Mouse (Mus musculus): ENCODE data around the gene Akr1e1. TPM values are rescaled to one million over a fixed set of nuclear protein-coding genes. Genes with fewer than 3 reads are reported as not detected.

The Akr1e1 gene
- 11.3 and 13.6 TPM in 2 replicates for polyA plus RNA-seq (2012; rRNA removed)

DNA sequence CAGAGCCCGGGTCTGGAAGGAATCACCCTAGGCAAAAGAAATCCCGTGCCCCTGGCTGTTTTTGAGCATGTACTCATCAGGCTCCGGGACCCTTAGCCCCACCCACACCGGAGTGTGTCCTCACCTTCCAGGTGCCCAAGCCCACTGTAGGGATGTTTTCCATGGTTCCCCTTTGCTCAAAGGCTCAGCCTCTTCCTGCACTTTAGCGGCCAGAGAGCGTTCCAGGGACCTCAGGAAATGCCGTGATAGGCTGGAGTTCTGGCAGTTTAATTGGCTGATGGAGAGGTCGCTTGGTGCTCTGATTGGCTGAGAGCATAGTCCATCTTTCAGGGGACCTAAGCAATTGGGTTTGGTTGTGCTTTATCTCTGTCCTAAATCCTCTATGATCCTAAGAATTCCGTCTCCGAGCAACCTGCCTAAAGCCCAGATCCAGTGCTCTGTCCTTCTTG, at the start of gene Akr1e1:
TSS of gene Akr1e1 (minus strand) at position 214 of the 449 bp plus-strand sequence.
- Histone ChIP-seq H3K4me3 (ENCODE audit: control insufficient read depth, low read depth, low read length) (peak within 1 kb of the TSS; percentile 97), H3K36me3 (ENCODE audit: control insufficient read depth, insufficient read depth, low read length) (no peaks in the 10 kb centered on the region), H3K27ac (ENCODE audit: control insufficient read depth, insufficient read depth, low read depth, low read length) (peak within 1 kb of the TSS; percentile 87), H3K4me1 (ENCODE audit: control insufficient read depth, insufficient read depth, low read length) (peaks cover 5% of the 10 kb centered on the region; the same call in 1 of the 2 replicates), H3K27me3 (ENCODE audit: control insufficient read depth, insufficient read depth, low read length) (no peaks in the 10 kb centered on the region)
- TF ChIP-seq CTCF (IDR thresholded peaks at IDR 0.05; ENCODE audit: control insufficient read depth, insufficient read depth, insufficient replicate concordance, low read depth, low read length) (no peak), POLR2A (IDR thresholded peaks at IDR 0.05; ENCODE audit: control insufficient read depth, low read depth, low read length) (peak; percentile 81)

DNA sequence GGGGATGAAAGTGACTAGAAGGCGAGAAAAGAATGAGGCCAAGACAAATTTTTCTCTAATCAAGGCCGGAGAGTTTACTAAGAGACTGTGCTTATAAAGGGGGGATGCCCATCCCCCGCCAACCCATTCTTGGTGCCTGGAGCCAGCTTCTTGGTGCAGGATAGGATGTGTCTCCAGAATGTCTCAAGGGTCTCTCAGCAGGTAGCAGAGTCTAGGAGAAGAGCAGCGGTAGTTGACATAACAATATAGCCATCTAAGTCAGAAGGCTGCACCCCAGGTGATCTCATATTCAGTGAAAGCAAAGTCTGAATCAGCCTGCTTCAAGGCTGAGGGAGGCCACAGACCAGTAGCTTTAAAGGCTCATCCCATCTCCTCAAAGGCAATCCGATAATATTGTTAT, 49.4 kb upstream of the Akr1e1 start:
- Histone ChIP-seq H3K4me3 (ENCODE audit: control insufficient read depth, low read depth, low read length) (no peak overlapping the region), H3K36me3 (ENCODE audit: control insufficient read depth, insufficient read depth, low read length) (no peaks in the 10 kb centered on the region), H3K4me1 (ENCODE audit: control insufficient read depth, insufficient read depth, low read length) (no peaks in the 10 kb centered on the region), H3K27me3 (ENCODE audit: control insufficient read depth, insufficient read depth, low read length) (no peaks in the 10 kb centered on the region), H3K27ac (ENCODE audit: control insufficient read depth, insufficient read depth, low read depth, low read length) (no peak overlapping the region)
- no peak for TF ChIP-seq CTCF (IDR thresholded peaks at IDR 0.05; ENCODE audit: control insufficient read depth, insufficient read depth, insufficient replicate concordance, low read depth, low read length)
- no peak for TF ChIP-seq POLR2A (IDR thresholded peaks at IDR 0.05; ENCODE audit: control insufficient read depth, low read depth, low read length)

DNA sequence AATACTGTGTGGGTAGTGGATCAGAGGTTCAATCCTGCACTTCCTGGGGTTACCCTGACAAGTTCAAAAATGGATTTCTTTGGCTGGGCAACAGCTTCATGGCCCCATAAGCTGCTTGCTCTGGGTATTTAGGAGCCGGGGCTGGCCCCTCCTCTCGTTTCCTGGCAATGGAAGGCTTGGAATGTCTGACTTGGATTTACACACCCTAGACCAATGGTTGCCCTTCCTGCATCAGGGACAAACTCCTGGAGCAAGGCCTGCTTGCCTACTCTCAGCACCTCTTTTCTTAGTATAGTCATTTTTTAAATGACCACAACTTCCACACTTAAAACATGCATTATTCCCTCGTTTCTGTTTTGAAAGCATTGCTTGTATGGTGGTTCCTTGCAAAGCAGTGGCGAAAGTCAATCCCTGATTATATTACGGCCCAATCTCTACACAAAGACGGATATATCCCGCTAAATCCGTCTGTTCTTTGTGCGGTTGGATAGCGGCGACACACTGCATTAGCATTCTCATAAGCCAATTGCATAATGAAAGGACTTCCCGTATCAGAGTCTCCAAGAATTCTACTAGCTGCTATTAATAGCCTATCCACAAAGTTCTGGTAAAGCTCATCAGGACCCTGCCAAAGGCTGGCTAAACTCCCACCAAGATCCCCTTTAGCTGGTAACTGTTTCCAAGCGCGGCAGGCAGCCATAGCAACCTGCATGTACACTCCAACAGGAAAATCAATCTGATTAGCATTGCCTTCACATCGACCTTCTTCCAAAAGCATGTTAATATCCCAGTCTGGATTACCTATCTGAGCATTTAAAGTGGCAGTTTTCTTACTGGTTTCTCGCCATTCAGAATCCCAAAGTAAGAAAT, 47.5 kb upstream of the Akr1e1 start:
- TF ChIP-seq CTCF (IDR thresholded peaks at IDR 0.05; ENCODE audit: control insufficient read depth, insufficient read depth, insufficient replicate concordance, low read depth, low read length) (no peak), POLR2A (IDR thresholded peaks at IDR 0.05; ENCODE audit: control insufficient read depth, low read depth, low read length) (no peak)
- Histone ChIP-seq H3K27me3 (ENCODE audit: control insufficient read depth, insufficient read depth, low read length) (no peaks in the 10 kb centered on the region), H3K27ac (ENCODE audit: control insufficient read depth, insufficient read depth, low read depth, low read length) (no peak overlapping the region), H3K36me3 (ENCODE audit: control insufficient read depth, insufficient read depth, low read length) (no peaks in the 10 kb centered on the region), H3K4me3 (ENCODE audit: control insufficient read depth, low read depth, low read length) (no peak overlapping the region), H3K4me1 (ENCODE audit: control insufficient read depth, insufficient read depth, low read length) (no peaks in the 10 kb centered on the region)

DNA sequence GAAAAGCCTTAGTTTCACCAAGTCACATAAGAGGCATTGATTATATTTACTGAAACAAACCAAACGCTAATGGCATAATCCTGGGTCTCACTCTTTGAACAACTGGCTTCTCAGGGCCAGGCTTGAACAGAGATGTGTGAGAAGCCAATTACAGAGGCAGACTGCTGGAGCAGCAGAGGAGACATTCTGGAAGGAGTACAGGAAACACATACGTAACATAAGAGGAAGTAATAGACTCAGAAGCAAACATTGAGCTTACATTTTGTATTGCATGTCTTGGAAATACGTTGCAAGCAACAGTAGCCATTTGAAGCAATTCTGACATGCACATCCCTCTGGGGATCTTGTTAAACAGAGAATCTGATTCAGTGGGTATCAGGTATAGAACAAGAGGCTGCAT, 41.2 kb upstream of the Akr1e1 start:
- Histone ChIP-seq H3K27ac (ENCODE audit: control insufficient read depth, insufficient read depth, low read depth, low read length) (no peak overlapping the region), H3K4me1 (ENCODE audit: control insufficient read depth, insufficient read depth, low read length) (no peaks in the 10 kb centered on the region), H3K27me3 (ENCODE audit: control insufficient read depth, insufficient read depth, low read length) (no peaks in the 10 kb centered on the region), H3K36me3 (ENCODE audit: control insufficient read depth, insufficient read depth, low read length) (no peaks in the 10 kb centered on the region), H3K4me3 (ENCODE audit: control insufficient read depth, low read depth, low read length) (no peak overlapping the region)
- no peak for TF ChIP-seq POLR2A (IDR thresholded peaks at IDR 0.05; ENCODE audit: control insufficient read depth, low read depth, low read length)
- TF ChIP-seq CTCF (IDR thresholded peaks at IDR 0.05; ENCODE audit: control insufficient read depth, insufficient read depth, insufficient replicate concordance, low read depth, low read length) = no peak

DNA sequence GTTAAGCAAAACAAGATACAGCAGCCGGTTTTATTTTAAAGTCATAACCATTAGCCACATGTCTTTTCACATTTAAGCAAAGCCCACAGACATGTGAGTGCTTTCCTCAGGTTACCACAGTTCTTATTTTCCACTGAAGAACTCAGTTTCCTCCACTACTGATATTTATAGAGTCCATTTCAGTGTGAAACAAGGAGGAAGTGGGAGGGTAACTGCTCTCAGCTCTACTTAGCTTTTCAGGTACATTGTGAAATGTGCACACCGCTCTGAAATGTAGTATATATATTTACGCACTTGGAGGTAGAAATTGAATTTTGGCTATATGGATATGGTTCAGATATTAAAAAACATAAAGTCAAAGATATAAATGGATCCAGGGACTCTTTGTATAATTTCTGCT, 36.3 kb upstream of the Akr1e1 start:
- Histone ChIP-seq H3K36me3 (ENCODE audit: control insufficient read depth, insufficient read depth, low read length) (no peaks in the 10 kb centered on the region), H3K27me3 (ENCODE audit: control insufficient read depth, insufficient read depth, low read length) (no peaks in the 10 kb centered on the region)
- TF ChIP-seq CTCF (IDR thresholded peaks at IDR 0.05; ENCODE audit: control insufficient read depth, insufficient read depth, insufficient replicate concordance, low read depth, low read length) = no peak
- no peak for TF ChIP-seq POLR2A (IDR thresholded peaks at IDR 0.05; ENCODE audit: control insufficient read depth, low read depth, low read length)

DNA sequence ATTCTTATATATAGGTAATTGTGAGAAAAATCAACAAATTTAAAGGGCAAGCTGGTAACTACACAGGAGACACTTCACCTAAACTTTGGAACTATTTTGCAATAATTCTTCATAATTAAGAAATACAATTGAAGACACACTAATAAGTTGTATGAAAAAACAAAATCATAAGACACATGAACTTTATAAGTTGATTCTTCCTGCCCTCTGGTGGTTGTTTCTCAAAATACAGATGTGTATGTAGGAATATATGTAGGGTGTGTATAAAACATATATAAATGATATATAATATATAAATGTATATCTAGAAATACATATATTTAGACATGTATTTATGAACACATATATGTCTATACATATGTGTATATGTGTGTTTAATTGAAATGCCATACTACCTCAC, 1.9 kb upstream of the Akr1e1 start:
- no peaks in the 10 kb centered on the region for H3K36me3 ChIP-seq (ENCODE audit: control insufficient read depth, insufficient read depth, low read length)
- H3K27ac ChIP-seq (ENCODE audit: control insufficient read depth, insufficient read depth, low read depth, low read length) = no peak overlapping the region
- no peak for TF ChIP-seq CTCF (IDR thresholded peaks at IDR 0.05; ENCODE audit: control insufficient read depth, insufficient read depth, insufficient replicate concordance, low read depth, low read length)
- no peak for TF ChIP-seq POLR2A (IDR thresholded peaks at IDR 0.05; ENCODE audit: control insufficient read depth, low read depth, low read length)
- no peaks in the 10 kb centered on the region for H3K27me3 ChIP-seq (ENCODE audit: control insufficient read depth, insufficient read depth, low read length)
- no peak overlapping the region for H3K4me3 ChIP-seq (ENCODE audit: control insufficient read depth, low read depth, low read length)
- H3K4me1 ChIP-seq (ENCODE audit: control insufficient read depth, insufficient read depth, low read length) = peaks cover 5% of the 10 kb centered on the region; the same call in 1 of the 2 replicates

More for the DNA sequence above, 36.3 kb upstream of the Akr1e1 start:
- H3K27ac ChIP-seq (ENCODE audit: control insufficient read depth, insufficient read depth, low read depth, low read length) = no peak overlapping the region
- H3K4me1 ChIP-seq (ENCODE audit: control insufficient read depth, insufficient read depth, low read length) = no peaks in the 10 kb centered on the region
- H3K4me3 ChIP-seq (ENCODE audit: control insufficient read depth, low read depth, low read length) = no peak overlapping the region

DNA sequence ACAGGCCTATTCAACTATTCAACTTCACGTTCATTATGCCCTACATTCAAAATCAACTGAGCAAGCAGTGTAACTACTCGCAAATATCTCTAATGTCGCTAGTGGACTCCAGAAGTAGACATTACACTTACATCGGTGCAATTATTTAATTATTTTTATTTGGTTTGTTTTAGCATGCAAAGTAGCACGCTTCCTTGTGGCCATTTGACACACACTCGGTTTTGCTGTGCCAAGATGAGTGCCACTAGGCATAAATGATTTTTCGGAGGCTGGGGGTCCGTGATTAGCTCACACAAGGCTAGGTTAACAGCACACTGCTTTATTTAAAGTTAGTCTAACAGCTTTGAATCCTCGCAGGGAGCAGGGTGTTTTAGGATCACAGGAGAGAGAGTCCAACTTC, 444 bp downstream of the Akr1e1 start:
- H3K4me1 ChIP-seq (ENCODE audit: control insufficient read depth, insufficient read depth, low read length) = peaks cover 5% of the 10 kb centered on the region; the same call in 1 of the 2 replicates
- H3K27me3 ChIP-seq (ENCODE audit: control insufficient read depth, insufficient read depth, low read length) = no peaks in the 10 kb centered on the region
- H3K36me3 ChIP-seq (ENCODE audit: control insufficient read depth, insufficient read depth, low read length) = no peaks in the 10 kb centered on the region
- peak overlapping the region; percentile 87 for H3K27ac ChIP-seq (ENCODE audit: control insufficient read depth, insufficient read depth, low read depth, low read length)
- peak overlapping the region; percentile 97 for H3K4me3 ChIP-seq (ENCODE audit: control insufficient read depth, low read depth, low read length)
- TF ChIP-seq CTCF (IDR thresholded peaks at IDR 0.05; ENCODE audit: control insufficient read depth, insufficient read depth, insufficient replicate concordance, low read depth, low read length) = no peak
- TF ChIP-seq POLR2A (IDR thresholded peaks at IDR 0.05; ENCODE audit: control insufficient read depth, low read depth, low read length) = no peak

Measured in testis, adult 2 months (tissue).